Mouse (Mus musculus) adrenal gland (tissue): ENCODE data around the gene Apoc2.

ENCODE experiments used
- intact Hi-C: fragments of 180-260 bp; cut with DNase I; formaldehyde crosslinking; loops from one replicate; pipeline ENCODE4 v1.15.1; 2025
- long read RNA-seq, 2 experiments: library from polyadenylated mRNA; unstranded; transcript quantifications; one replicate each; pipeline ENCODE4 v2.0.0; 2020; ENCODE audit warnings: borderline replicate concordance in 1 of 2; ENCODE audit not compliant: insufficient replicate concordance in 1 of 2

The Apoc2 gene
- long read RNA-seq, experiment 1, transcript Apoc2-201 (4 exons, 631 nt): major isoform, 5 of 7 reads
- long read RNA-seq, experiment 1, partial matches to known transcripts: 0 of 7 reads
- long read RNA-seq, experiment 1, other reads (novel, unspliced or antisense): 2 of 7 reads
- long read RNA-seq, experiment 2, partial matches to known transcripts: 0 of 2 reads
- long read RNA-seq, experiment 2, other reads (novel, unspliced or antisense): 0 of 2 reads

DNA sequence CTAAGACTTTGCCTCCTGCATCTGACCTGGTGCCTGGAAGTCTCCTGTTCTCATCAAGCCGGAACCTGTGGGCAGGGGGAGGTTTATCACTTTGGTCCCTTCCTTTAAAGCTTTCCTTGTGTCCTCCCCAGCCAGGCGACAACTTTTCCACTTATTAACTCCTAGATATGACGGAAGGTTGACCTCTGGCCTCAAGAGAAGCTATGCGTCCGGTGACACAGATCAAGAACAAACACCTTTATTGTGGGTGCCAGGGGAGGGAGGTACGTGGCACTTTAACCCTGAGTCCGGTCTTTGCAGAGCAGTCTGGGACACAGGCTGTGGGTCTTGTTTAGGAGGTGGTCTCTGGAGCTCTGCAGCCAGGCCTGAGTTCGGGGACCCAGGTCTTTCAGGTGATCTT lies at the start of gene Apoc2:
TSS of gene Apoc2 (minus strand) at position 70 of the 400 bp plus-strand sequence.
- intact Hi-C loops: no loop called here

DNA sequence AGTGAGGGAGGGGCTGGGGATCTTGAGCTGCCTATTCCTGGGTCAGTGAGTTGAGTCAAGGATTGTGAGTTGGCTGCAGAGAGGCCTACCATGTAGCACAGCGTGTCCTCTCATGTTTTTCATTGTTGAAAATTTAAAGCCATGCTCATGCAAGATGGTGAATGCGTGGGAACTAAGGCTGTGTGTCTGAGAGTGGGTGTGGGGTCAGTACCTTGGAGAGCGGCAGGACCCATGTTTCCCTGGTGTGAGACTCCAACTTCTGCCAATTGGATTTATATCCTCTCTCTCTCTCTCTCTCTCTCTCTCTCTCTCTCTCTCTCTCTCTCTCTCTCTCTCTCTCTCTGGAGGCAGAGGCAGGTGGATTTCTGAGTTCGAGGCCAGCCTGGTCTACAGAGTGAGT lies 48.8 kb upstream of the Apoc2 start:
- intact Hi-C loops: no loop called here

DNA sequence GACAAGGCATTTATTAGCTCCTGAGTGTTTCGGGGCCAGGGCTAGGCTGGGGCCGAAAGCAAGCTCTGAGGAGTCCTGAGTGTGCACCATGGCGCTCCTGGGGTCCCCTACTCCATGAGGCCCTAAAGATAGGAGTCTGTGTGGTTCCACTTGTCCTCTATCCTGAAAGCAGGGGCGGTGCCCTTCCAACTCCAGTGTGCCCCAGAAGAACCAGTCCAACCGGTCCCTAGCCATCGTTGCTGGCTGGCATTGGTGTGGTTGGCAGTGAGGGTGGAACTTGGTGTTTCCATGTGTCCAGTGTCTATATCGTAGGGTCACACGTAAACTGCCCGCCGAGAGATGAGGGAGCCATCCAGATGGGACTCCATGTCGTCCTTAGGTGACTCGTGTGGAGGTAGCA lies 46.4 kb upstream of the Apoc2 start:
- intact Hi-C loops: no loop called here

DNA sequence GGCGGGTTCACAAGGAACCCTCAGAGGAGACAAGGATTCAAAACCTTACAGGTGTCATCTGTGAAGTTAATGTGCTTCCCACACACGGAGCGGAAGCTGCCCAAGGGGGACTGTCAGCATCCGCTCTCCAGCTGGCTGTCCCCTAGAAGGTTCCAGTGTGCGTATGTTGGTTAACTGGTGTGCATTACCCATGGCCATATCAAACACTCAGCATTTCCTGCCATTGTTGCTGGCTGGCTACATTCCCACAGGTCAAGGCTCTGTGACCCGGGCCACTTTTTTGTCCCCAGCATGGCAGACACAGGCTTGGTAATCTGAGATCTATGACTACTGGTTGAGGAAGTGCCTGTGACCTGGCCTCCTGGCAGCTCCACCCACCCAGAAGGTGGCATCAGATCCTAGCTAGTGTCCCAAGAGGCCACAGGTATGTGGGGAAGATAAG lies 45.0 kb upstream of the Apoc2 start:
- intact Hi-C loops: no loop called here

DNA sequence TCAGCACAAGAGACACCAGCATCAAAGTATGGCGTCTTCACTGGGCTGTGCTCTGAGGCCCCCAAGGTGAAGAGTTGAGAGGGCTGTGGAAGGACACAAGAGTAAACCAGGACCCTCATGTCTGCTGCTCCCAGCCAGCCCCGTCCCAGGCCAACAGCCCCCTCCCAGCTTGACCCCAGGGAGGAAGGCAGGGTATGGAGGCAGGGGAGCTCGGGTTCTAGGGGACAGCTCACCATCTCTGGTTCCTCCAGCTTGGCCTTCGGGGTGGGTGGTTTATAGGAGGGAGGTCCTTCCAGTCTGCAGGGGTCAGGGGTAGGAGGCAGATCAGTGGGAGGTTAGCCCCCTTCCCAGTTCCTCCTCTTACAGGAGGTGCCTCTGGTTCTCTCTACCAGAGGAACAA lies 41.5 kb upstream of the Apoc2 start:
- intact Hi-C loops: no loop called here

DNA sequence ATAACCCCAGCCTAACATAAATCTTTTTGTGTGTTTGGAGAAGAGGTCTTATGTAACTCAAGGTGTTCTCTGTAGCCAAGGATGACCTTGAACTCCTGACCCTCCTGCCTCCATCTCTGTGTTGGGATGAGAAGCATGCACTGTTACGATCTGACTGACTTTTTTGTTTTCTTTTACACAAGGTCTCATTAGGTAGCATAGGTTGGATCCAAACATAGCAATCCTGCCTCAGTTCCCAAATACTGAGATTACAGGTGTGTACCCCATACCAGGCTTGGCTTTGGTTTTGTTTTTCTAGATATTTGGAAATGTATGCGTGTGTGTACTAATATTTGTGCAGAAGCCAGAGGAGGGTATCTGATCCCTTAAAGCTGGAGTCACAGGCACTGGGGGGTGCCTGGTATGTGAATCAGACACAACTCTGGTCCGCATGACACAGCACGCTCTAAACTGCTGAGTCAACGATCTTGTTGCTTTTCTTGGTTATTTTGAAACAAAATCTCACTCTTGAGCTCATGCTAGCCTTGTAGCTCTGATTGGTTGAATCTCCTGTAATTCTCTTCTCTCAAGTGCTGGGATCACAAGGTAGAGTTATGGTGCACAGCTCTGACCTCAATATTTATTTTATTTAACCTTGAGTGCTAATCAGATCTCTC lies 40.7 kb upstream of the Apoc2 start:
- intact Hi-C loops: no loop called here

DNA sequence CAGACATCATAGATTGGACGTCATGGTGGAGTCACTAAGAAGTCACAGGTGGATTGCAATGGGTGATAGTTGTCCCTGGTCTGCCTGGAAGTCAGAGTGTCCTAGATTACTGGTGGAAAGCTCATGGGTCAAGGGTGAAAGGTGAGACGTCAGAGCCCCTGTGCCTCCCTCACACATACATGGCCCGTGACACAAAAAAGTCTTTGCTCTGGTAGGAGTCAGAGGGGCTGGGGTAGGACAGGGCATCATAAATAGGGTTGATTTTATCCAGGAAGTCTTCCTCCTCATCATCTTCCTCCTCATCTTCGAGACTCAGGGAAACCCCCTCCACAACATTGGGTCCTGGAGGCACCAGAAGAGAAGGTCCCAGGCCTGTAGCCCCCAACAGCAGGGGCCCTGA lies 39.6 kb upstream of the Apoc2 start:
- intact Hi-C loops: no loop called here

DNA sequence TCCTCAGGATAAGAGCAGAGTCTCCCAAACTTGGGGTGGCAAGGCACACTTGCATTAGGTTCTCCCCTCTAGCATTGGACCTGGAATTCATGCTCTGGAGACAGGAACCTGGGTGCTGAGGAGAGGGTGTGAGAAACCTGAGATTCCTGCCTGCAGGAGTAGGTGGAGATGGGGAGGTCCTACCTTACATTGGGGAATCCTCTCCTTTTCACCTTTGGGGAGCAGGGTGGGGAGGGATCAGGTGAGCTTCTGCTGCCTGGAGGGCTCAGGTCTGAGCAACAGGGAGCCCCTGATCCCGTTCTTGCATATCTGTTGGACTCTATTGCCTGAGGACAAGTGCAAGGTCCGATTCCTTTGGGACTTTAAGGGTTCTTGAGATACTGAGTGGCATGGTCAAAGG lies 39.1 kb upstream of the Apoc2 start:
- intact Hi-C loops: no loop called here

DNA sequence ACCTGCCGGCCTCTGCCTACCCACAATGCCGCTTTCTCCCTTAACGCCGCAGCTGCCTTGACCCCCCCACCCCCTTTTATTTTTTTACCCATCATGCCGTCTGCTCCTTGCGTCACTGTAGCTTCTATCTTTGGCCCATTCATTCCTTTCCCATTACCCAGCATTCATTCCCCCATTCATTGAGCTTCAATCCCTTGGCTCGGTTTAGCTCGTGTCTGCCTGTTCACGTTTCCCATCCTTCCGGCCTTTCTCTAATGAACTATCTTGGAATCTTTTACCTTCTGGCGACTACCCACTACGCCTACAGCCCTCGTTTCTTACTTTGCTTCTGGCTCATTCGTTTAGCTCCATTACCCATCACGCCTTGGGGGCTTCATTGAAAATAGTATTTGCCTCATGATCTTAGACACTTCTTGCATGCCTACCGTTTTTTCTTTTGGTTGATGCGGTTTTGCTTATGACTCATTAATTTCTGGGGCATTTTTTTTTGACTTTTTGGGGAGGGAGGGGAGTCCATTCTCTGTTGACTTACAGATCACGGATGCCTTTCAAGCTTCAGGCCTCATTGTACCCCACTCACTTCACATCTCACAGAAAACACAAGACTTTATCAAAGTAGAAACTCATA lies 38.4 kb upstream of the Apoc2 start:
- intact Hi-C loops: no loop called here

DNA sequence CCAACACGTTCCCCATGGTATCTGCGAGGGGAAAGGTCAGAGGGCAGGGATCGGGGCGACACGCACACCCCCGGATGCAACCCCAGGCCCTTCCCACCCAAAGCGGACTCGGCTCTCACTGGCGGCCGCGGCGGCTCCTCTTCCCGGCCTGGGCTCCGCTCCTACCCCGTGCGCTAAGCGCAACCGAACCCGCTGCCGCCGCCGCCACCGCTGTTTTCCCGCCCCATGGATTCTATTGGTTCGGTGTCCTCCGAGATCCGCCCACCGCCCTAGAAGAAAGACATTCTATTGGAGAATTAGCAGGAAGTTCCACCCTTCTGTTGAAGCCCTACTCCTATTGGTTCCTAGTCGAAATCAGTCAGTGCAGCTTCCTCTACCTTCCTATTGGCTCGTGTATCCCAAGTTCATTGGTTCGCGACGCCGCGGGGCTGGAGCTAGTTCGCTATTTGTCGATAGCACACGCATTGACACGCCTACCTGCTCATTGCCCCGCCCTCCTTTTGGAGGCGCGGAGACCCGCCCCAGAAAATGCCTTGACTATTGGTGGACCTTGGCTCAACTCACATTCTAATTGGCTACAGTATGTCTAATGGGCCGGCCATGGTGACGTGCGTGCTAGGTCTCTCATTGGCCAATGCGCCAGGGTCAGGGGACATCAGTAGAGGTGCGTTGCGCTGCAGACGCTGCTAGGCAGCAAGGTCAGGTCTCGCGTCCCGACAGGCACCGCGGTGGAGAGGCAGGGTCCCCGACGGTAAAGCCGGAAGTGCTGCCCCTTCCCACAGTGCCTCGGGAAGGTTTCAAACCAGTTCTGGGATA lies 37.7 kb upstream of the Apoc2 start, which contains the start of gene Tomm40:
TSS of gene Tomm40 (minus strand) at position 200 of the 816 bp plus-strand sequence.
- intact Hi-C loops: no loop called here

DNA sequence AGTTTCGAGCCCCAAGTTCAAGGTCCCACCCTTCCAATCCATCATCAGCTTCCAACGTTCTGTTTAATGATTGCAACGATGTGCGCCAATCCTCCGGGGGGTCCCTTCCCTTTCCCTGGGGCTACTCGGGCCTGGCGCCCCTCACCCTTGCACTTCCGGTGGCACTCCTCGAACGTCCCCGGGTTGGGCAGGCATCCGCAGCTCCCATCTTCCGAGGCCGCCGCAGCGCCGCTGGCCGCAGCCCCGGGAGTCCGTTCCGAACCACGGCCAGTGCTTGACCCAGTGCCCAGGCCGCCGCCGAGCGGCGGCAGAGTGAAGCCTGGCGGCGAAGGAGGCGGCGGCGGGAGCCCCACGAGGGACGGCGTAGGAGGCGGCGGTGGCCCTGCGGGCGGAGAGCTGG lies 37.1 kb upstream of the Apoc2 start:
- intact Hi-C loops: loop anchor here (5.0 kb wide), 3 partner anchors 32 to 313 kb away; partner anchors contain the start of genes Ckm, Clptm1 and Klc3

DNA sequence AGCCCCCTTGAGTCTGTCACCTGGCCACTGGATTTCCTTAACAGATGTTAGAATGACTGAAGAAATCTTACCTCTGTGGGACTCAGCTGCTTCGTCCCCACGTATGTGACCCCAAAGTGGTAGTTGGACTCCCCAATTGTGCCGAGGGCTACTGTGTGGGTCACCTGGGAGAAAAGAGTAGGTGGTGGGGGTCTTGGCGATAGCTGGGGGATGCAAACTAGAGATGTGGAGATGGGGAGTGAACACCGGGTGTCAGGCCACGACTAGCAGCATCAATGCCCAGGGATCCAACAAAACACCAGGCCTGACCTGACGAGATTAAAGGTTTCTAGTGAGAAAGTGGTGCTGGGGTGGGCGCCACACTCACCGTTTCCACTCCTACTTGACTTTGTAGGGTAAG lies 35.9 kb upstream of the Apoc2 start:
- intact Hi-C loops: loop anchor here (5.0 kb wide), 3 partner anchors 34 to 311 kb away; partner anchors contain the start of genes Ckm, Clptm1 and Klc3

DNA sequence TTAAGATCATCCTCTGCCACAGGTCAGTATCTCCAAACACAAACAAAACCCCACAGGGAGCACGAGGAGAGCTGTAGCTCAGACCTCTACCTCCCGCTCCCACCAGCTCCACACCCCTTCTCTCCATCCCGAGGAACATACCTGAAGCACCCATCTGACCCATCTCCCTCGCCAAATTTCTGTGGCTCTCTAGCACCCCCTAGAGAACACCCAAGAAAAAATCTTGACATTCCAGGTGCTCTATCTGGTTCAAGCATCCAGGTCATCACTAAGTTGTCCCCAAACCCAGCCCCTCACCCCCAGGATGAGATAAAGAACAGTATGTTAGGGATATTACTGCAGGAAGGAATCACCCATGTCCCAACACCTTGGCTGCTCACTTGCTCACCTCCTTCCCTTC lies 35.5 kb upstream of the Apoc2 start:
- intact Hi-C loops: loop anchor here (5.0 kb wide), 3 partner anchors 34 to 311 kb away; partner anchors contain the start of genes Ckm, Clptm1 and Klc3

DNA sequence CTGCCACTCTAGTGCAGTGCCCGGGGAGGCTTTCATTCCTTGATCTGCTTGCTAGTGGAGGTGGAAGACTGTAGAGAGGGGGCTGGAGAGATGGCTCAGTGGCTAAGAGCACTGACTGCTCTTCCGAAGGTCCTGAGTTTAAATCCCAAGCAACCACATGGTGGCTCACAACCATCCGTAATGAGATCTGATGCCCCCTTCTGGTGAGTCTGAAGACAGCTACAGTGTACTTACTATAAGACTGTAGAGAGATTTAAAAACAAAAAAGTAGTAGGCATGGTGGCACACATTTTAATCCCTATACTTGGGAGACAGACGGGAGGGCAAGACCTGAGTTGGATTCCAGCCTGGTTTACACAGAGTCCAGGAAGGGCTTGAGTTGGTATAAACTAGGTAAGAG lies 34.7 kb upstream of the Apoc2 start:
- intact Hi-C loops: loop anchor here (5.0 kb wide), 3 partner anchors 35 to 310 kb away; partner anchors contain the start of genes Ckm, Clptm1 and Klc3

DNA sequence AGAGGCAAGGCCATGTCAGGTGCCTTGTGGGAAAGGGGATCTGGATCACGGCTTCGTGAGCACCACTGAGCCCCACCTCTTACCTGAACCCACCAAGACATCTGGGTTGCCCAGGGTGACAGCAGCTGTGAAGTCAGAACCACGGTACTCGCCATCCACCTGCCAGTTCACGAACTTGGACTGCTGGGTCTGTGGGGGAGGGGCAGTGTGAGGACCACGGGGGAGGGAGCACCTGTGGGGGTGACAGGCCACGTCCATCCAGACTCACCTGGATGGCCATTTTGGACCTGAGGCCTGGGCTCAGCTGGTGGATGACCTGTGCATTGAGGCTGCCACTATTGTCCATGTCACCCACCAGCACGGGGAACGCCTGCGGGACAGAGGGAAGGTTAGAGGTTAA lies 32.9 kb upstream of the Apoc2 start:
- intact Hi-C loops: loop anchor here (5.0 kb wide), 3 partner anchors 37 to 308 kb away; partner anchors contain the start of genes Ckm, Clptm1 and Klc3

DNA sequence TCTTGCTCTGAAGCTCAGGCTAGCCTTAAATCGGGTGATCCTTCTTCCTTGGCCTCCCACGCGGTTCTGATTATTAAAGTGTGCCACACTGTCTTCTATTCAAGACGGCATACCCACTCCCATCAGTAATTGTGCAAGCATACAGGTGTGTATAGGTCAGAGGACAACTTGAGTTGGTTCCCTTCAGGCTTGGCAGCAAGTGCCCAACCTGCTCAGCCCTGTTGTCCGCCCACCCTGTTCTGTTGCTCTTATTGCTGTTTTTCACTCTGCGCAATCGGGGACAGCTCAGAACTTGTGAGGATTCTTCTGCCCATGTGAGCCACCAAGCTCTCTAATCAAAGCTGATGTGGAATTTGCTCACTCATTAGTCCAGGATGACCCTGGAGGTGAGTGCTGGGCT lies 27.5 kb upstream of the Apoc2 start:
- intact Hi-C loops: no loop called here

DNA sequence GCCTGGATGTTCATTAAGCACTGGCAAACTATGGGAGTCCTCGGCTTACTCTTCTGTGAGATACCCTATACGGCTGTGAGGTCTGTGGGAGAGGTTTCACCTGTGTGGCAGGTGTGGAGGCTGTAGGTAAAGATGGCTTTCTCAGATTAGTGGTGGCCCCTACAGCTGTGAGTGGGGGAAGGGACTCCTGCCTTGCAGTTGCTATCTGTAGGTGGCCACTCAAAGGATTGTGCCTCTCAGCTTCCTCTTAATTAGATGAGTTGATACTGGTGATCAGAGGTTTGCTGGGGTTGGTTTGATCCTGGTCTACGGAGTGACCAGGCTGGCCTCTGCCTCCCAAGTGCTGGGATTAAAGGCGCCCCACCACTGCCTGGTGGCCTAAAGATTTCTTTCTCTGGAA lies 26.7 kb upstream of the Apoc2 start:
- intact Hi-C loops: no loop called here

DNA sequence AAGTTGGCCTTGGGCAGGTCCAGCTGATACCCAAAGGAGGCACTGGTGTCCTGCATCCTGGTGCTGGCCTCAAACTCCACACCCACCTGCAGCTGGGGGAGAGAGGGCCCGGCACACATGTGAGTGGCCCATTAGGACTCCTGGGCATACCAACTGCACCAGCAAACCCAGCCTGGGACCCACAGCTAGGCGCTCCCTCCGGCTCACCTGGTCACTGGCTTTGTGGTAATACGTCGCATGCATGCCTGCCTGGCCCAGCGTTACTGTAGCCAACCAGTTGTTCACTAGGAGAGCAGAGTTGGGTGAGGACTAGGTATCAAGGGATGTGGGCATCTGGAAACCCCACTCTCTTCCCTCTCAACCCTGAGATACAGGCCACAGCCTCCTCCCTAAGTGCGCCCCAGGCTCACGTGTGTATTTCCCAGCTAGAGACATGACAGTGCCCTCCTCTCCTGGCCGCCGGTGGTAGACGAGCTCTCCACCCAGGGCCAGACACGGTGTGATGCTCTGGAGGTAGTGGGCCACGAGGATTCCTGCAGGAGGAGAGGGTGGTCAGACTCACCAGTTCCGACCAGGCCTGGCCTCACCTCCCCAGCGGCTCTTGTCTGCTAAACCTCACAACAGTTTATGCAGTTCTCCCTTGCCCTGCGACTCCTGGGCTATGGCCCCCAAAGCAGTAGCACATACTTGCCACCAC lies 25.3 kb upstream of the Apoc2 start:
- intact Hi-C loops: no loop called here

DNA sequence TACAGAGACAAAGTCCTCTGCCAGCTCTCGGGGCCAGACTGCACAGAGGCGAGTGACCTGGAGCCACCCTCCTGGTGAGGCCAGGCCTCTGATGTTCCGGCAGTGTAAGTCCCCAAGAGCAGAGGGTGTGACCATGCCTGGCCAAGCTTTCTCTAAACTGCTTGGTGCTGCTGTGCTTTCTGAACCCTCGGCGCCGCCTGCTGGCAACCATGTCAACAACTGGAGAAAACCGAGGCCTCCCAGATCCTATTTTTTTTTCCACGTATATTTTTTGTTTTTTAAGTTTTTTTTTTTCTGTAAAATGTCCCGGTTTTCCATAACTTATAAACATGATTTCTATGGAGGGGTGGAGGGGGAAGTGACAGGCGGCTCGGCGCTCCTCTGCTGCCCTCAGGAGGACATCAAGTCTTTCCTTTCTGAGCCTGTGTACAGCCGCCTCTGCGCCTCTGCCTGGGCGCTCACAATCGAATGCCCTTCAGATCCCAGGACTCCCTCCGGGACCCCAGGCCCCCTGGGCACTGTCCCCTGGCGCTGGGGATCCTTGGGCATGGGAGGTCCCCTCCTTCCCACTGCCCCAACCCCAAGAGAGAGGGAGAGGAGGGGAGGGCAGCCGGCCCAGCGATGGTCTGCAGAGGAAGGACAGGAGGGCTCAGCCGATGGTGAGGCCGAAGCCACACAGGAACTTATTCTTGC lies 23.5 kb upstream of the Apoc2 start:
- intact Hi-C loops: no loop called here
